Mouse (Mus musculus): ENCODE results near the gene Mvb12b.

DNA sequence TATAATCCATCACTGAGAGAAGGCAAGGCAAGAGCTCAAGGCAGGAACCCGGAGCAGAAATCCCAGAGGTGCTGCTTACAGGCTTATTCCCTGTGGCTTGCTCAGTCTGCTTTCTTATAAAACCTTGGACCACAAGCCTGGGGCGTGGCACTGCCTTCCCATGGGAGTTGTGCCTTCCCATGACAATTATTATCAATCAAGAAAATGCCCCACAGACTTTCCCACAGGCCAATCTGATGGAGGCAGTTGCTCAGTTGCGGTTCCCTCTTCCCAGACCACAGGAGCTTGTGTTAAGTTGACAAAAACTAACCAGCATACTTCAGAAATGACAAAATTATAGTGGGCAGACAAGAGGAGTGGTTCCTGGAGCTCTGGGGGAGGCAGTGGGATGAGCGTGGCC is 19.4 kb downstream of the Mvb12b start:
- TF ChIP-seq CTCF (conservative IDR thresholded peaks at IDR 0.05; ENCODE audit: low read length) (no peak), NANOG (IDR thresholded peaks at IDR 0.05; ENCODE audit: borderline replicate concordance, low read length) (no peak), POU5F1 (IDR thresholded peaks at IDR 0.05; ENCODE audit: borderline replicate concordance, low read length) (no peak)

Data from E14TG2a.4 (cell line).